Mouse (Mus musculus): ENCODE measurements around the gene Babam2. TPM values are rescaled to one million over a fixed set of nuclear protein-coding genes. Genes with fewer than 3 reads are reported as not detected.

Babam2 gene
- total and polyA plus RNA-seq, 2 experiments from 2014 or later, result 39.1 to 51.3 TPM

- no peak overlapping the region for H3K4me3 ChIP-seq (ENCODE audit: low read depth, low read length)
- ATAC-seq (ENCODE audit: insufficient read depth, low read depth) (no peak), DNase-seq (ENCODE audit: low spot score) (no peak)
- H3K27me3 ChIP-seq (ENCODE audit: control insufficient read depth, insufficient read depth, low read length), result no peaks in the 10 kb centered on the region
- H3K9me3 ChIP-seq (replicated peaks; ENCODE audit: control insufficient read depth, low read length), result no peaks in the 10 kb centered on the region
- no peaks in the 10 kb centered on the region for H3K36me3 ChIP-seq (replicated peaks; ENCODE audit: control insufficient read depth, insufficient read depth, low read length)
- no peak overlapping the region for H3K27ac ChIP-seq (ENCODE audit: low read depth)
- TF ChIP-seq CTCF (IDR thresholded peaks at IDR 0.05; ENCODE audit: low read depth) (no peak), EP300 (IDR thresholded peaks at IDR 0.05; ENCODE audit: low read depth) (no peak)
- no peak overlapping the region for H3K9ac ChIP-seq (replicated peaks; ENCODE audit: low read depth, low read length)
- peaks cover 6% of the 10 kb centered on the region; the same call in 1 of the 2 replicates for H3K4me1 ChIP-seq (ENCODE audit: control insufficient read depth, insufficient read depth)
- WGBS, result 92% methylated on average over 3 of the region's 3 CpGs
- no peak overlapping the region for H3K4me2 ChIP-seq (ENCODE audit: low read depth, low read length)
Observed at GRCm38 (mm10) chr5:32055676-32056075, 358.2 kb downstream of the Babam2 start.

GRCm38 (mm10) chr5:32056126-32056525, 358.6 kb downstream of the Babam2 start:
- ATAC-seq (ENCODE audit: insufficient read depth, low read depth), result no peak
- H3K4me3 ChIP-seq (ENCODE audit: low read depth, low read length), result no peak overlapping the region

GRCm38 (mm10) chr5:32058481-32059253, 361.2 kb downstream of the Babam2 start:
- Histone ChIP-seq H3K4me2 (ENCODE audit: low read depth, low read length) (no peak overlapping the region), H3K9me3 (replicated peaks; ENCODE audit: control insufficient read depth, low read length) (no peaks in the 10 kb centered on the region), H3K4me1 (ENCODE audit: control insufficient read depth, insufficient read depth) (no peaks in the 10 kb centered on the region; the same call in 1 of the 2 replicates), H3K27ac (ENCODE audit: low read depth) (no peak overlapping the region), H3K4me3 (ENCODE audit: low read depth, low read length) (no peak overlapping the region), H3K27me3 (ENCODE audit: control insufficient read depth, insufficient read depth, low read length) (no peaks in the 10 kb centered on the region), H3K9ac (replicated peaks; ENCODE audit: low read depth, low read length) (no peak overlapping the region), H3K36me3 (replicated peaks; ENCODE audit: control insufficient read depth, insufficient read depth, low read length) (no peaks in the 10 kb centered on the region)
- 73% methylated on average over 8 of the region's 8 CpGs for WGBS
- no peak for TF ChIP-seq EP300 (IDR thresholded peaks at IDR 0.05; ENCODE audit: low read depth)
- no peak for TF ChIP-seq CTCF (IDR thresholded peaks at IDR 0.05; ENCODE audit: low read depth)
- no peak for ATAC-seq (ENCODE audit: insufficient read depth, low read depth)
- no peak for DNase-seq (ENCODE audit: low spot score)

More at GRCm38 (mm10) chr5:32056126-32056525, 358.6 kb downstream of the Babam2 start:
- H3K27ac ChIP-seq (ENCODE audit: low read depth), result no peak overlapping the region
- no peak for DNase-seq (ENCODE audit: low spot score)
- TF ChIP-seq CTCF (IDR thresholded peaks at IDR 0.05; ENCODE audit: low read depth), result no peak
- no peak for TF ChIP-seq EP300 (IDR thresholded peaks at IDR 0.05; ENCODE audit: low read depth)
- H3K9me3 ChIP-seq (replicated peaks; ENCODE audit: control insufficient read depth, low read length), result no peaks in the 10 kb centered on the region
- no peak overlapping the region for H3K9ac ChIP-seq (replicated peaks; ENCODE audit: low read depth, low read length)
- no peak overlapping the region for H3K4me2 ChIP-seq (ENCODE audit: low read depth, low read length)
- no peaks in the 10 kb centered on the region for H3K36me3 ChIP-seq (replicated peaks; ENCODE audit: control insufficient read depth, insufficient read depth, low read length)
- WGBS, result 70% methylated on average over 1 of the region's 1 CpGs
- H3K4me1 ChIP-seq (ENCODE audit: control insufficient read depth, insufficient read depth), result peaks cover 6% of the 10 kb centered on the region; the same call in 1 of the 2 replicates
- no peaks in the 10 kb centered on the region for H3K27me3 ChIP-seq (ENCODE audit: control insufficient read depth, insufficient read depth, low read length)

- WGBS, result 62% methylated on average over 8 of the region's 8 CpGs
- no peaks in the 10 kb centered on the region for H3K36me3 ChIP-seq (replicated peaks; ENCODE audit: control insufficient read depth, insufficient read depth, low read length)
- no peaks in the 10 kb centered on the region for H3K4me1 ChIP-seq (ENCODE audit: control insufficient read depth, insufficient read depth)
- no peaks in the 10 kb centered on the region for H3K27me3 ChIP-seq (ENCODE audit: control insufficient read depth, insufficient read depth, low read length)
- DNase-seq (ENCODE audit: low spot score) (no peak), ATAC-seq (ENCODE audit: insufficient read depth, low read depth) (no peak)
- H3K27ac ChIP-seq (ENCODE audit: low read depth), result no peak overlapping the region
- no peak overlapping the region for H3K9ac ChIP-seq (replicated peaks; ENCODE audit: low read depth, low read length)
- no peak overlapping the region for H3K4me3 ChIP-seq (ENCODE audit: low read depth, low read length)
- H3K9me3 ChIP-seq (replicated peaks; ENCODE audit: control insufficient read depth, low read length), result no peaks in the 10 kb centered on the region
- TF ChIP-seq CTCF (IDR thresholded peaks at IDR 0.05; ENCODE audit: low read depth), result no peak
- no peak for TF ChIP-seq EP300 (IDR thresholded peaks at IDR 0.05; ENCODE audit: low read depth)
- H3K4me2 ChIP-seq (ENCODE audit: low read depth, low read length), result no peak overlapping the region
Observed at GRCm38 (mm10) chr5:32059254-32059796, 361.8 kb downstream of the Babam2 start.

- Histone ChIP-seq H3K9me3 (replicated peaks; ENCODE audit: control insufficient read depth, low read length) (no peaks in the 10 kb centered on the region), H3K4me1 (ENCODE audit: control insufficient read depth, insufficient read depth) (peaks cover 6% of the 10 kb centered on the region; the same call in 1 of the 2 replicates), H3K4me3 (ENCODE audit: low read depth, low read length) (no peak overlapping the region), H3K27ac (ENCODE audit: low read depth) (no peak overlapping the region), H3K9ac (replicated peaks; ENCODE audit: low read depth, low read length) (no peak overlapping the region), H3K36me3 (replicated peaks; ENCODE audit: control insufficient read depth, insufficient read depth, low read length) (no peaks in the 10 kb centered on the region), H3K4me2 (ENCODE audit: low read depth, low read length) (no peak overlapping the region), H3K27me3 (ENCODE audit: control insufficient read depth, insufficient read depth, low read length) (no peaks in the 10 kb centered on the region)
- DNase-seq (ENCODE audit: low spot score) (no peak), ATAC-seq (ENCODE audit: insufficient read depth, low read depth) (no peak)
- 83% methylated on average over 2 of the region's 2 CpGs for WGBS
- TF ChIP-seq CTCF (IDR thresholded peaks at IDR 0.05; ENCODE audit: low read depth) (no peak), EP300 (IDR thresholded peaks at IDR 0.05; ENCODE audit: low read depth) (no peak)
Observed at GRCm38 (mm10) chr5:32060485-32060884, 363.0 kb downstream of the Babam2 start.
